In genomic region chr14:19705649-19706048, GRCm38 (mm10) we compare ENCODE assay signal across 8 mouse cellular contexts. TPM values are rescaled to one million over a fixed set of nuclear protein-coding genes. Genes with fewer than 3 reads are reported as not detected.
DNase-seq lines count a peak whose midpoint lies in the region; ATAC-seq and TF ChIP-seq lines count a peak whose summit lies in the region.

No protein-coding gene starts in this region.

- no peak overlapping the region for H3K9ac ChIP-seq in forebrain, postnatal 0 days
- no peak overlapping the region for H3K9ac ChIP-seq in lung, embryonic 16.5 days (ENCODE audit: low read length)

- peak; percentile 84 for ATAC-seq in CD4-positive, CD25-positive, alpha-beta regulatory T cell, adult 4 months
- peak; percentile 86 for ATAC-seq in forebrain, postnatal 0 days
- ATAC-seq in lung, embryonic 16.5 days (ENCODE audit: low read depth): peak; percentile 73; the same call in 1 of the 2 replicates

- no peaks in the 10 kb centered on the region for H3K36me3 ChIP-seq in forebrain, postnatal 0 days (ENCODE audit: insufficient read depth)
- no peaks in the 10 kb centered on the region for H3K36me3 ChIP-seq in lung, embryonic 16.5 days (ENCODE audit: control insufficient read depth, insufficient read depth, low read length)

- H3K27me3 ChIP-seq in forebrain, postnatal 0 days (ENCODE audit: insufficient read depth, low read length): no peaks in the 10 kb centered on the region
- no peaks in the 10 kb centered on the region; the same call in 1 of the 2 replicates for H3K27me3 ChIP-seq in lung, embryonic 16.5 days (ENCODE audit: control insufficient read depth, insufficient read depth, low read depth, low read length)

- H3K4me1 ChIP-seq in forebrain, postnatal 0 days (ENCODE audit: insufficient read depth): peaks cover 3% of the 10 kb centered on the region; the same call in 1 of the 2 replicates
- peaks cover 3% of the 10 kb centered on the region for H3K4me1 ChIP-seq in lung, embryonic 16.5 days (replicated peaks; ENCODE audit: control insufficient read depth, insufficient read depth, low read length)

- WGBS in forebrain, postnatal 0 days: 12% methylated on average over 16 of the region's 16 CpGs
- 7% methylated on average over 16 of the region's 16 CpGs for WGBS in lung, embryonic 16.5 days

- no peaks in the 10 kb centered on the region for H3K9me3 ChIP-seq in forebrain, postnatal 0 days (ENCODE audit: low read length)
- H3K9me3 ChIP-seq in lung, embryonic 16.5 days (ENCODE audit: control insufficient read depth, low read length): no peaks in the 10 kb centered on the region

- intact Hi-C loops in heart, postnatal 36 days (cut with DNase I): loop anchor here (1.0 to 2.0 kb wide), 4 partner anchors 27 to 365 kb away; partner anchors contain the start of gene Nid2

- no peak overlapping the region for H3K4me3 ChIP-seq in forebrain, postnatal 0 days (ENCODE audit: low read depth, low read length)
- no peak overlapping the region for H3K4me3 ChIP-seq in layer of hippocampus, adult 2 months
- H3K4me3 ChIP-seq in lung, embryonic 16.5 days (ENCODE audit: low read length): no peak overlapping the region

- TF ChIP-seq CTCF in forebrain, postnatal 0 days (IDR thresholded peaks at IDR 0.05; ENCODE audit: low read depth): peak; percentile 83
- peak; percentile 91 for TF ChIP-seq CTCF in layer of hippocampus, adult 2 months (conservative IDR thresholded peaks at IDR 0.05)

- DNase-seq in c-Kit-positive CD71-negative TER-119-negative erythroid progenitor cells, embryonic 14.5 days (ENCODE audit: low read depth): peak; percentile 56
- peak; percentile 79 for DNase-seq in forebrain, postnatal 0 days
- DNase-seq in heart, postnatal 36 days: peak; percentile 75 to 82
- peak; percentile 67 to 80 for DNase-seq in layer of hippocampus, adult 2 months (ENCODE audit: low spot score in 2 of 2)
- peak; percentile 38 for DNase-seq in ovary, adult 18-20 months (ENCODE audit: low spot score)
- DNase-seq in thymus, adult 18-20 months: peak; percentile 27 to 42

- H3K27ac ChIP-seq in forebrain, postnatal 0 days (ENCODE audit: low read depth, low read length): no peak overlapping the region
- H3K27ac ChIP-seq in layer of hippocampus, adult 2 months: no peak overlapping the region
- H3K27ac ChIP-seq in lung, embryonic 16.5 days (ENCODE audit: low read length): no peak overlapping the region

- H3K4me2 ChIP-seq in forebrain, postnatal 0 days (ENCODE audit: low read depth): peak overlapping the region; percentile 28; the same call in 1 of the 2 replicates
- no peak overlapping the region for H3K4me2 ChIP-seq in lung, embryonic 16.5 days (ENCODE audit: low read depth, low read length)

RNA-seq across cellular contexts. Expression of gene Nid2, which starts 45.4 kb away (rescaled TPM):
- polyA plus RNA-seq in CD4-positive, CD25-positive, alpha-beta regulatory T cell, adult 4 months (2017; shearing (Covaris generic)): 1 to 10 TPM; 1.1 to 5.1 TPM
- total RNA-seq in forebrain, postnatal 0 days (2014; rRNA removed): 17.3 and 26.8 TPM in 2 replicates
- polyA plus RNA-seq in forebrain, postnatal 0 days (2015; fragmentation: Nextera tagmentation; extraction: Ambion mirVana): 18.5 and 18.6 TPM in 2 replicates
- total RNA-seq in heart, postnatal 36 days (2021): 10 to 100 TPM; 35.0 to 36.3 TPM
- total RNA-seq in layer of hippocampus, adult 2 months (2021): 1 to 10 TPM; 1.4 to 2.3 TPM
- 107 and 114 TPM in 2 replicates for polyA plus RNA-seq in lung, embryonic 16.5 days (2015; fragmentation: Nextera tagmentation; extraction: Ambion mirVana)
